Mouse (Mus musculus) left cerebral cortex, postnatal 36 days (tissue): Measurements from ENCODE around the gene Syt1. TPM values are rescaled to one million over a fixed set of nuclear protein-coding genes. Genes with fewer than 3 reads are reported as not detected.

Experiments used
- DNase-seq, 2 experiments: peaks; one replicate each; pipeline ENCODE4 v3.0.0; 2021 to 2022; ENCODE audit warnings: low spot score in 2 of 2, mixed read lengths in 1 of 2
- intact Hi-C: fragments of 180-260 bp; cut with DNase I; formaldehyde crosslinking; loops from one replicate; pipeline ENCODE4 v1.15.1; 2025
- total RNA-seq, 2 experiments: library from RNA; stranded (reverse); gene quantifications; 2 replicates each; pipeline ENCODE4 v1.2.3; 2021

The Syt1 gene
- total RNA-seq, 2 experiments from 2014 or later, result 1,175 to 1,261 TPM

DNA sequence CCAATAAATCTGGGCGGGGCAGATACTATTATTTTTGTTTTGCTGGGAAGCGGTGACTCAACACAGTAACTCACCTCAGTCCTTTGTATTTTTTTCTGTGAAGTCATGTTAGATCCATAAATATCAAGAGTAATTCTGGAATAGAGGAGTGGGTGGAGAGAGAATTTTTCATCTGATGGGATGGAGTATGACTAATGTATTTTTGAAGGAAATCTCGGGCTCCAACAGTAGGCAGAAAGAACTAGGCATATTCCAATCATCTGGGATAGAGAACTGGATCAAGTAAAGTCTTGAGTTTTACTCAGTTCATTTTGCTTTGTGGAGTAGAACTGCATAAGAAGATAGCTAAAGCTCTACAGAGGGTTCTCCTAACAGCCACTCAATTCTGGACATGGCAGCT, 465.1 kb downstream of the Syt1 start:
- no peak for DNase-seq
- intact Hi-C loops, result no loop called here

DNA sequence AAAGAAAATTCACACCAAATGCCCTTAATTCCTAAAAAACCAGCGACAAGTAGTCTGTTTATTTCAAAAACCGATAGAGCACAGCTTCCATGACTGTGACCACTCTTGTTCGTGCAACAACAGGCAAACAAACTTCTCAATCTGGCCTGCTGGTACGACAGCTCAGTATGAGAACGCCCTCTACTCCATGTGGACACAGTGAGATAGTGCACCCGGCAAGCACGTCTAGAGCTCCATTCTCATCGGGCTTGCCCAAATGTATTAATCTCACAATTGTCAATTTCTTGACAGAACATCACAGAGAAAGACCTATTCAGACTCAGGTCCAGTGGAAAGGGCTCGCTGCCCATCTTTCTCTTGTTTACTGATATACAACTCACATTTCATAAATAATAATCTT, 469.2 kb downstream of the Syt1 start:
- intact Hi-C loops, result no loop called here
- DNase-seq, result no peak

DNA sequence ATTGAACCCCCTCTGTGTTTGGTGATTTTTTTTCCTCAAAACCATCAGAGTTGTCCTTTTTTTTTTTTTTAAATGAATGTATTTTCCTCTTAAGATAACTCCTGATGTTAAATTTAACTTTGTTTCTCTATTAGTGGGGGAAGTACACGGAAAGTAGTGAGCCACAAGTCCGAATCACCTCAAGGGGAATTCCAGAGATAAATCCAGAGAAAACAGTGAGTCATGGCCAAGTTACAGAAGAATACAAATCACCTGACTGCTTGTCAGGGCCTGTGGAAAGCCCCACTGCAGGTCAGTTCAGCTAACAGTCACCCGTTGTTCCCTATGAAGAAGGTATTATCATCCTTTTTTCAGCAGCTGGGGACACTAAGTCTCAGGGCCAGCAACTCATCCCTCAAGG, 472.2 kb downstream of the Syt1 start:
- intact Hi-C loops, result no loop called here
- DNase-seq, result no peak

DNA sequence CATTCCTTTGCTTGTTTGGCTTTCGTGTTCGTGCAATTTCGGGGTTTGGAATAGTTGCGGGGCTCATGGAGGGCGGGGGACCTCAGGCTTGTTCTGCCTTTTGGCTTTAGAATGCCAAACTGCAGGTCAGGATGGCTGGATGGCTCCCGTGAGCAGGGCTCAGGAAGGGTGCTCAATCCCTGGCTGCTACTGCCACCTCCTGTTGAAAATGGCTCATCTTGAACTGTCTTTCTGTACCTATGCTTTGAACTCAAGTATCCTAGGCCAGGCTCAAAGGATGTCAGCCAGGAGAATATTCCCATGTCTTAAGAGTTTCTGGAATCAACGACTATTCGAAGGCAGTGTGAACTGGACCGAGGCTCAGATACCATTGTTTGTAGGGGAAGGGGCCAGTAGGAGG, 473.1 kb downstream of the Syt1 start:
- DNase-seq, result no peak
- intact Hi-C loops, result no loop called here

DNA sequence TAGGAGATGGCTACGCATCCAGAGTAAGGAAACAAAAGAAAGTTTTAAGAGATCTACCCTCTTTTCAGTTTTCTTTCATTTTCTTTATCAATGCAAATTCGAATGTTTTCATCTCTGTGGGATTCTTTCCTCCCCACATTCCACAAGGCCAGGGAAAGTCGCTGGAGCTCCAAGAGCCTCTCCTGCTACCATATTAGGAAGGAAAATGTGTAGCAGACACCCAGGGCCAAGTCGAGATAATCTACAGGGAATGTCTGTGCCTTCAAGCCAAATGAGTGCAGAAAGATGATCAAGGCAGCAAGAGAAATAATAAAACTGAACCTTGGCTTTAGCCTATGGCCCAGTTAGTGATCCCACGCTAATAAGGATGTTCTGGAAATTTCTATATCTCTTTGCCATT, 474.9 kb downstream of the Syt1 start:
- no peak for DNase-seq
- intact Hi-C loops, result no loop called here

DNA sequence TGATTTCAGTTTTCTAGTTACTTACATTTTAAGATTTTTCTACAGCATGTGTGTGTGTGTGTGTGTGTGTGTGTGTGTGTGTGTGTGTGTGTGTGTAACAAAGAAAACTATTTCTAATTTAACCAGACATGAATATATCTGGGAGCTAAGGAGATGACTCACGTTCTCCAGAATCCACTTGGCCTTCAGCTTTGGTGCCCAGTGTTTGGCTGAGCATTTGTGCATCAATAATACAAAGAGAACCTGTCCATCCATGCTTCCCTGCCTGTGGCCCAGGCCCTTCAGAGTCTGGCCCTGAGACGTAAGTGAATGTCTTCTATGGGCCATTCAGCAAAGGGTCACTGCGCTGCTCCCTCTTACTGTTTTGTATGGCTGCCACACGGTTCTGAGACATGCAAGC, 476.7 kb downstream of the Syt1 start:
- no peak for DNase-seq
- intact Hi-C loops, result no loop called here

DNA sequence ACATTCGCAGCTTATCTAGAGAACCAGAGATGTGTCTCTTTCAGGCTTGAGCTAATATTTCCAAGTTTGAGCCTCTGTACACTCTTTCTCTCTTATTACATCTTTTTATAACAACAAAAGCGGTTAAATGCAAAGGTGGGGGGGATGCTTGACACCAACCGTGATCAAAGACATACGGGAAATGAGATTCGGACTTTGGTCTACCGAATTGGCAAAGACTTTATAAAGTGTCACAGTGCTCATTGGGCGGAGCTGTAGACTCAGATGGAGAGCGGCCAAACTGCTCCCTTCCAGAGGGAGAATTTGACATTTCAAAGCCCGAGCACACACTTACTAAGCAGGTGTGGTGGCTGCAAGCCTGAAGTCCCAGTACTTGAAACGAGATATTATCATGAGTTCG, 477.9 kb downstream of the Syt1 start:
- intact Hi-C loops, result no loop called here
- no peak for DNase-seq

DNA sequence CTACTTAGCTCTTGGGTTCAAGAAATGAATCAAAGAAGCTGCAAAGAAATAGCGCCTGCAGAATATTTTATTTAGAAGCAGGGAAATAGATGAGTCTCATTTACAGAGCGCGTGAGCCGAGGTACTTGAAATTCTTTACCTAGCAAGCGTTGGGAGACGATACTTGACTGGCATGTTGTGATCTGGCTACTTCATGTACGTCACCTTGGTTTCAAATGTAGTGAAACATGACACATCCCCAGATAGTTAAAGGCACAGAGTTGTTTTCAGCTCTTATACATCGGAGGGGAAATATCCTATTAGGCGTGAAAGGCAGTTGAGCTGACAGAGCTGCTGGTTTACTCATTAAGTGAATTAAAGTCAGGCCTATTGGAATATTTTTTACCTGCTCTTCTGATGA, 478.5 kb downstream of the Syt1 start:
- DNase-seq, result no peak
- intact Hi-C loops, result no loop called here

DNA sequence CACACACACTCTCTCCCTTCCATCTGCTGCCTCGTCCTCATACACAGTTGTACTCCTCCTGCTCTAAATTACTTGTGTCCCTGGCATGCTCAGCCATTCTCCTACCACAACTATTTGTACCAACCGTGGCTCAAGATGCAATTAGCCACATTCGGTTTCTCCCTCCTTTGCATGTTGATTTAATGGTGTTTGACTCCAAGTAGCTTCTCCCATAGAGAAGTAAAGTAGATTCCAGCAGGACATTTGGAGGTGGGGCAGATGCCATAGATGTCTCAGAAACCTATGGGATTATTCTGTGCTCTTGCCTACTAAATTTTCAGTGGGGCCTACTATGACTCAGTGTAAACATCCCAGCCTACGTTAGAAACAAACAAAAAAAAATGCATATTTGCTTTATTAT, 479.1 kb downstream of the Syt1 start:
- intact Hi-C loops, result no loop called here
- DNase-seq, result no peak

DNA sequence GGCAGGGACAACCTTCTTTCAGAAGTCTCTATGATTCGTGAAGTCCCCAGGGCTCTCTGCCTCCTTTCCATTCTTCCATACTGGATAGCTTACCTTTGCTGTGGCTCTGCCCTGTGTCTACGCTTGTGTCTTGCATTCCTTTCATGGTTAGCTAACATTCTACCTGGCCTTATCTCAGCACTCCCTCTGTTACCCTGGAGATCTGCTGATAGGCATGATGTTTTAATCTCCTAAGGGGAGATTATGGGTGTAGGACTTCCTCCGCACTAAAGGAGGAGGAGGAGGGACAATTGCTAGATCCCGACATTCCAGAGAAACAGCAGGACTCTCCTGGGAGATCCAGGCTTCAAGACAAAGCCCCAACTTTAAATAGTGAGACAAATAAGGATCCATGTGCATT, 479.7 kb downstream of the Syt1 start:
- intact Hi-C loops, result no loop called here
- no peak for DNase-seq

DNA sequence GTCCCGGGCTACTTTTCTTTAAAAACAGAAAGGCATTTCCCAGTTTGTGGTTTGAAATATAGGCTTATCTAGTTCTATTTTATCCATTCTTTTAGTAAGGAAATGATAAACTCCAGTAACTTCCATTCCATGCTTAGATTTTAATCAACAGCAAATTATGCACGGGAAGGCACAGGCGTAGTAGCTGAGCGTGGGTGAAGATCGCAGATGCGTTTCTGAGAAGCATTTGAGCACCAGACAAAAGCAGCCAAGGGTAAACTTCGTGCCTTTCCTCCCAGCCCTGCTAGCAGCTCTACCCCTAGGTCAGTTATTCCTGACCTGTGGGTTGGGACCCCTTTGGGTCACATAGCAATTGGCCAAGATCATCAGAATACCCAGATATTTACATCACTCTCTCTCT, 482.4 kb downstream of the Syt1 start:
- peak in 1 of 2 experiments; percentile 40 for DNase-seq
- intact Hi-C loops, result no loop called here

DNA sequence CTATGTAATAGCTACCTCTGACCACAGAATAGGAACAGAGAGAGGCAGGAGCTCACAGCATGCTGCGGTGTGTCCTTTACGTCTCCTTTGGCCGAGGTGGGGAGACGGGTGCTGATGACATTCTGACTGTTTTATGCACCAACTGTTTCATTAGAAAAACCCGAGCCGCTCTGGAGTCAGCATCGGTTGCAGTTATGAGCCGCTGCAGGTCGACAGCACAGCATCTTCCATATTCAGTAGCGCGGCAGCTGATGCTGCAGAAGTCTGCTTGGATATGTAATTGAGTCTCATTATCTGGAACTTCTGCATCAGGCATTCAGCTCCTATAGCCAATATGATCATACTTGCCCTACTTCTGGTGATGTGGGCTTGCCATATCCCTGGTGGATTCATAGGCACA, 485.3 kb downstream of the Syt1 start:
- no peak for DNase-seq
- intact Hi-C loops, result no loop called here

DNA sequence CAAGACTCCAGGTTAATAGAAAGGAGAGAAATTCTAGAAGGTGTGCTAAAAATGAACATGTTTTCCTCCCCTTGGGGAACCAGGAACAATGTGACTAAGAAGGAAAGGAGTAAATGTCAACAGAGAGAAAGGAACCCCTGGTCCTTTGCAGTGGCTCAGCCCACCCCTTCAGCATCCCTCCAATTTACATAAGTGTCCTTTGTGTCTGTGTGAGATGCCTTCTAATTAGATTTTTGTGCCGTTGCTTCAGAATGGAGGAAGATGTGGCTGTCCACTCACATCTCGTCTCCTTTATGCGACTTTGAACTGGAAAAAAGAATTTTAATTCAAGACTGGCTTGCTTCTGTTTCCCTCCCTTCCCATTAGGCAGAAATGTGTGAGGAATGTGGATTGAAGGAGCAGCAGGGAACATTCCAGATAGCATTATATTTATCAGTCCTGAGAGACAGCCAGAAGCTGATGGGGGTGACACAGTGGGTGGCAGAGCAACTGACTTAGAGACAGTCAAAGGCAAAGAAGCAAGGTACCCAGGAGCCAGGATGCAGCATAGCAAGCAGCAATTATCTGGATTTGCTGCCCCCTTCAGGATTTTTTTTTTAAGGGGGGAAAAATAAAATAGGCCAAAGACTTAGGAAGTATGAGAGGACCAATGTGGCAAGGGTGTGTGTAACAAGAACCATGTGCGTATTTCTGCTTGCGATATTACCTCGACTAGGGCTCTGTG, 486.3 kb downstream of the Syt1 start:
- intact Hi-C loops, result no loop called here
- DNase-seq, result no peak

DNA sequence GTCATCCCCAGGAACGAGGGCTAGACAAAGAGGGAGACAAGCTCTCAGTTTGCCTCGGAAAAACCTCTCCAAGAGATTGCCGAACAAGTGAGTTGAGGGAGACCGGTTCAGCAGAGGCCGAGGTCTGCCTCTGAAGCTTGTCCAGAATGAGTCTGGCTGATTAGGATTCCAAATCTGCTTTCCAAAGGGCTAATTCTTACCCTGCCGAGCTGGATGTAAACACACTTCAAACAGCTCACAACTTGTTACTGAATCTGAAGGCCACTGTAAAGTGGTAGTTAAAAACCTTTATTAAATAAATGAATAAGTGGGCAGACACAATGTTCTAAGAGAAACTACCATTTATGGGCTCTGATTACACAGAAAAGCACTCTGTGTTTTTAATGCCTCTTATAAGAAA, 491.6 kb downstream of the Syt1 start:
- DNase-seq, result no peak
- intact Hi-C loops, result no loop called here

DNA sequence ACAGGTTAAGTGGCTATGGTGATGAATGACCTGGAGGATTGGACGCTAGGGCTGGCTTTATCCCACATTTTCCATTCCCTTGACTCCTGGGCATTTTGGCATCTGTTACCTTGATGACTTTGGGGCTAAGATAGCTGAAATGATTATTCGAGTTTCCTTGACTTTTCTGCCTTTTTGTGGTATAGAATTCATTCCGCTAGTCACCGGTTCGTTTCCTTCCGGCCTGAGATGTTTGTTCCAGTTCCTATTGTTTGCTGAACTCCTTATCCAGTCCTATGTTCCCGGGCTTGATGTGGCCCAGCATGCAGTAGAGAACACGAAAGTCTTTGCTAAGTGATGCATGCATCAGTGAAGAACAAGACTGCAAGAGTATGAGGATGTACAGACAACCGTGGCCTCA, 493.7 kb downstream of the Syt1 start:
- no peak for DNase-seq

DNA sequence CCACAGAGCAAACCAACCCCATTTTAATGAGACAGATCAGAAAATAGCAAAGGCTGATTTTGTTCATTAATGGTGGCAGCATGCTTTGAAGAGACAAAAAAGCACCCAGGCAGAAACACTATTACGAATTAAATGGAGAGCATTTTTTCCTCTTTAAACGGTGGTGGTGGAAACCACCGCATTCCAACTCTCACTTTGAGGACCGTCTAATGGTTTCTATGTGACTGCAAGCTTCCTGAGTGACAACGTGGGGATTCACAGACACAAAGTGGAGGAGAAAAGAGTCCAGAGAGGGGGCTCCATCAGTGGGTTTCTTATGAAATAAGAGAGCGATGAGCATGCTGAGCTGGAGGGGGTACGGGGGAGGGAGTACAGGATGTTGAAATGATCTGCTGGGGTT, 496.1 kb downstream of the Syt1 start:
- intact Hi-C loops, result no loop called here
- no peak for DNase-seq

More for the DNA sequence above, 493.7 kb downstream of the Syt1 start:
- intact Hi-C loops, result no loop called here

DNA sequence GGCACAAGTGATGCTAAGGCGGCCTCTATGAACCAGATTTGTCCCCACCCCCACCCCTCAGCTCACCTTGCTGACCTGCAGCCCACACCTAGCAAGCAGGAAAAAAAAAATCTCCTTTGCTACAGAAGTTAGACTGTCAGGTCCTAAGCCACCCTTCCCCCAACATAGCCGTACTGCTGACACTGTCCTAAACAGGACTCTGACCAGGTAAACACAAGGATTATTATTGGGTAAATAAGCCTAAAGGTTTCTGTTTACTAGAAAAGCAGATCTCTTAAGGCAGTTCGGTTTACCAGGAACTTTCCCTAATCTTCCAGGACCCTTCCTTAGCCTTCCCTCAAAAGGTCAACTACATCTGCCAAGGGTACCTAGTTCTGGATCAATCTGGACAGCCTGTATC, 501.2 kb downstream of the Syt1 start:
- DNase-seq, result no peak
- intact Hi-C loops, result no loop called here

DNA sequence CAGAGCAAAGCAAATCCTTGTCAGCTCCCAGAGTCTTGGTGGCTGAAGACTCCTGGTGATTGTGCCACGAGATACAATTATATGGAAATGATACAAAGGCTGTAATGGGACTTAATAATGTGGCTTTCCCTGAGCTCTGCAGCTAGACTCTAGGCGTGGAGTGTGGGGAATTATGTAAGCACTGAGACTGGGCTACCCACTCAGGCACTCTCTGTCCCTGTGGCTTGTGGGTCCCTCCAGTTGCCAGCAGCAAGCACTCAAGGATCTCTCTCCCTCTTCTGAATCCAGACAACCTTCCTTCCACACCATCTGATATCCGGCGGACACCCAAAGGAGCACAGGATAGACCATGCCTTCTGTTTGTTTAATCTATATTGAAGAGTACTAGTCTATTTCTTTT, 503.9 kb downstream of the Syt1 start:
- DNase-seq, result no peak
- intact Hi-C loops, result no loop called here

DNA sequence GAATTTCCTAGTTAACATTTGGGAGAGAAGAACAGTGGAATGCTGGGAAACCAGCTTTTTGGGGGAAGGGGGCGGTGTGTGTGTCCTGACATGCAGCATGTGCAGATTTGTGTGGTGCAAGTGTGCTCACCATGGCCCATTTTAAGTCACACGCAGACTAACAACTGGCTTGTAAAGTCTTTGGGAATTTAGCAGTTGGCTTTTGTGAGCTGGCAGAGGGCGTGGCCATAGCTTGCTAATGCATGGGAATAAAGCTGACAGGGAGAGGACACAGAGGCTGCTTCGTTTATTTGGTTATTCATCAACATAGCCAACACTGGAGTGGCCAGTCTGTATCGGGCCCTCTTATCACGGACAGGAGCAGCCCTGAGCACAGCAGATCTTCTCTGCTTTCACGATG, 505.9 kb downstream of the Syt1 start:
- no peak for DNase-seq
- intact Hi-C loops, result no loop called here

DNA sequence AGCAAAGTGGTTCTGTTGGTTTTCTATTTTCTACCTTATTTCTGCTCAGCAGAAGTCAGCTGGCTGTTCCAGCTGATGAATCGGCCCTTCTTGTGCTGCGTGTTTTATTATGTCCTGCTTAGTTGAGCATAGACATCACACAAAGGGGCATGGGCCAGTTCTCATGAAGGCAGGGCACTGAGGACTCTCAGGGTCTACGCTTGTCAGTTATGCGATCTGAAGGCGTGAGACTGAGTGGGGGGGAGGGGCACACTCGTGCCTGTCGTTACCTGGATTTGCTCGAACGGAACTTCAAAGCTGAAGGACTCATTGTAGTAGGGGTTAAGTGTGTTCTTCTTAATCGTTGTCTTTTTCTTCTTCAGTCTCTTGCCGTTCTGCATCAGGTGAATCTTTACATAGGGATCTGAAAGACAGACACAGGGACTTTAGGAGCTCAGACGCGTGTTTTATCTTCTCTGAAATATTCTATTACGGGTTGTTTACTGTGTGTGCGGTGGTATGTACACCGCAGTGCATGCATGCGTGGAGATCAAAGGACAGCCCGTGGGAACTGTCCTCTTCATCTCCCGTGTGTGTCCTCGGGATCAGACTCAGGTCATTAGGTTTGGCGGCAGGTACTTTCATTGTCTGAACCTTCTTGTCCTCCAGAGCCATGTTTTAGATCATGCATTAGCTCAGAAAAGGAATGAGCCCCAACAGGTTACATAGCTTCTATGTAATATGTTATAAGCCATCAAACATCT, 506.5 kb downstream of the Syt1 start:
- no peak for DNase-seq
- intact Hi-C loops, result no loop called here

DNA sequence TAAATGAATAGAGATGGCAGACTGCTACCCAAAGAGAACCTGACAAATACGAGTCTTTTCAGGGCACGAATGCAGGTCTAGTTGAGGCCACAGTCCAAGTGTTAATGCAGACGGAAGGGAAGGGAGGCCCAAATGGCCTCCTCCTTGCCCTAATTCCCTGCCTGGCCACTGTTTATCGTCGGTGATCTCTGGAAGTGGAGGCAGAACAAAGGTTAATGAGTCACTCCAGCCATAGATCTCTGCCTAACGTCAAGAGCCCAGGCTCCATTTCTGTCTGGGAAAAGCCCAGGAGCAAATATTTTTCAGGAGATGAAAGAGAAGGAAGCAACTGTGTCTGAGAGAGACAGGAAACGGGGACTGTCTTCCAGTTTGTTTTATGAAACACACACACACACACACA, 520.6 kb downstream of the Syt1 start:
- intact Hi-C loops, result no loop called here
- DNase-seq, result no peak

DNA sequence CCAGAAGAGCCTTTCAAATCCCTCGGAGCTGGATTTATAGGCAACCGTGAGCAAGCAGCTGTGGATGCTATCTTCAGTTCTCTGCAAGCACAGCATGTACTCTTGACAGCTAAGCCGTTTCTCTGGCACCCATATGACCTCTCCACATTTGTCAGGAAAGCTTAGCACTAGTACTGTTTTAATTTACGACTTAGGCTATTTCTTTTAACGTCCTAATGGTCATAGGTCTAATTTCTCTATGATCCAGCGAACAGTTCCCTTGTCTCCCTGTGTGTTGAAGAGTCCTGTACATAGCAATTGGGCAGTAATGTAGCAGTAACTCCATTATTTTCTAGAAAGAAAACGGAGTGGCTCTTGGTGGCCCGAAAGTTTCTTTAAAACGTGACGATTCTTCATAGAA, 526.8 kb downstream of the Syt1 start:
- DNase-seq, result no peak
- intact Hi-C loops, result no loop called here
